Mouse (Mus musculus) heart, embryonic 14.5 days (tissue): ENCODE data around the gene Bcl3. TPM values are rescaled to one million over a fixed set of nuclear protein-coding genes. Genes with fewer than 3 reads are reported as not detected.

Experiments
- ATAC-seq: fragments of 200-750 bp; cut with Nextera tagmentation; 2 replicates; pipeline ENCODE4 v1.8.0; 2017; ENCODE audit warnings: low read depth, moderate TSS enrichment; ENCODE audit not compliant: insufficient number of reproducible peaks, insufficient read depth, low FRiP score
- H3K27ac ChIP-seq, 2 experiments: fragments of 200-500 bp in 1 of 2; fragments of 300-500 bp in 1 of 2; sonication (generic) in 1 of 2; replicated peaks in 1 of 2; 2 replicates each; pipeline ENCODE4 v1.5.1; 2012 to 2014; ENCODE audit warnings: low read depth in 2 of 2, low read length in 2 of 2, control low read depth in 1 of 2, mild to moderate bottlenecking in 1 of 2, mixed read lengths in 1 of 2; ENCODE audit not compliant: control insufficient read depth in 1 of 2, insufficient read depth in 1 of 2
- H3K27me3 ChIP-seq: fragments of 300-500 bp; sonication (generic); 2 replicates; pipeline ENCODE4 v1.6.1; 2014; ENCODE audit warnings: mild to moderate bottlenecking, low read length, control low read depth; ENCODE audit not compliant: control insufficient read depth, insufficient read depth
- H3K36me3 ChIP-seq: fragments of 300-500 bp; sonication (generic); 2 replicates; pipeline ENCODE4 v1.6.1; 2014; ENCODE audit warnings: mild to moderate bottlenecking, control low read depth, low read length, mixed read lengths; ENCODE audit not compliant: control insufficient read depth, insufficient read depth
- H3K4me1 ChIP-seq, 2 experiments: fragments of 200-500 bp in 1 of 2; fragments of 300-500 bp in 1 of 2; sonication (generic) in 1 of 2; 2 replicates each; pipeline ENCODE4 v1.6.1; 2012 to 2014; ENCODE audit warnings: low read length in 2 of 2, control low read depth in 1 of 2, mixed read lengths in 1 of 2; ENCODE audit not compliant: control insufficient read depth in 2 of 2, insufficient read depth in 2 of 2
- H3K4me2 ChIP-seq: fragments of 300-500 bp; sonication (generic); 2 replicates; pipeline ENCODE4 v1.6.1; 2014; ENCODE audit warnings: mild to moderate bottlenecking, low read length
- H3K4me3 ChIP-seq, 2 experiments: fragments of 200-500 bp in 1 of 2; fragments of 300-500 bp in 1 of 2; sonication (generic) in 1 of 2; 2 replicates each; pipeline ENCODE4 v1.5.1; 2012 to 2014; ENCODE audit warnings: low read length in 2 of 2, mild to moderate bottlenecking in 2 of 2, control low read depth in 1 of 2, low read depth in 1 of 2, moderate library complexity in 1 of 2; ENCODE audit not compliant: control insufficient read depth in 1 of 2, insufficient read depth in 1 of 2
- H3K9ac ChIP-seq: fragments of 300-500 bp; sonication (generic); 2 replicates; pipeline ENCODE4 v1.6.1; 2014; ENCODE audit warnings: mild to moderate bottlenecking, low read length
- H3K9me3 ChIP-seq: fragments of 300-500 bp; sonication (generic); 2 replicates; pipeline ENCODE4 v1.6.1; 2016; ENCODE audit warnings: low read length, control low read depth; ENCODE audit not compliant: control insufficient read depth
- WGBS: fragments of 180-500 bp; shearing (Covaris S2); extraction: QIAGEN DNeasy Blood & Tissue Kit; methylation state at CpG from one replicate; pipeline ENCODE4 v1.1.7; 2014; 5-methylcytosine and 5-hydroxymethylcytosine counted together
- polyA plus RNA-seq: library from polyadenylated mRNA; unstranded; fragments of >200 nt; fragmentation: Nextera tagmentation; extraction: Ambion mirVana; gene quantifications from 2 replicates; pipeline ENCODE4 v1.2.1, GENCODE M21; 2014

Bcl3 gene
- 1.7 and 2.0 TPM in 2 replicates for polyA plus RNA-seq

- peaks cover 22% of the 10 kb centered on the region for H3K27me3 ChIP-seq
- no peaks in the 10 kb centered on the region for H3K36me3 ChIP-seq
- peak within 1 kb of the TSS; percentile 78 for H3K9ac ChIP-seq
- H3K4me2 ChIP-seq: peak within 1 kb of the TSS; percentile 87
- peak within 1 kb of the TSS; percentile 53 to 55 for H3K4me3 ChIP-seq
- peak; percentile 7; the same call in 1 of the 2 replicates for ATAC-seq
- under 1% methylated on average over 32 of the region's 42 CpGs for WGBS
- no peaks in the 10 kb centered on the region for H3K9me3 ChIP-seq
- H3K4me1 ChIP-seq: peaks cover 13 to 28% of the 10 kb centered on the region in 2 experiments
- H3K27ac ChIP-seq: peak within 1 kb of the TSS; percentile 33 to 58
Measured at GRCm38 (mm10) chr7:19822604-19823058, at the start of gene Bcl3. Bcl3 (minus strand) TSS chr7:19822770.

GRCm38 (mm10) chr7:19871943-19872601 lies 49.5 kb upstream of the Bcl3 start:
- WGBS: 28% methylated on average over 5 of the region's 5 CpGs
- Histone ChIP-seq H3K4me1 (peaks cover 3 to 4% of the 10 kb centered on the region in 2 experiments; a peak in 1 of 4 replicates), H3K27ac (no peak overlapping the region), H3K27me3 (no peaks in the 10 kb centered on the region), H3K9ac (no peak overlapping the region), H3K4me2 (no peak overlapping the region), H3K36me3 (no peaks in the 10 kb centered on the region), H3K9me3 (no peaks in the 10 kb centered on the region), H3K4me3 (no peak overlapping the region)
- ATAC-seq: no peak

- no peaks in the 10 kb centered on the region for H3K36me3 ChIP-seq
- H3K9ac ChIP-seq: no peak overlapping the region
- 51% methylated on average over 10 of the region's 10 CpGs for WGBS
- H3K9me3 ChIP-seq: no peaks in the 10 kb centered on the region
- 0 out of 2 replicates have a peak, but pooled peaks have one; percentile 14 for ATAC-seq
- H3K27ac ChIP-seq: no peak overlapping the region
- no peak overlapping the region for H3K4me2 ChIP-seq
- H3K4me1 ChIP-seq: peaks cover 3 to 4% of the 10 kb centered on the region in 2 experiments; a peak in 1 of 4 replicates
- no peak overlapping the region for H3K4me3 ChIP-seq
- H3K27me3 ChIP-seq: no peaks in the 10 kb centered on the region
Measured at GRCm38 (mm10) chr7:19871137-19871621, 48.6 kb upstream of the Bcl3 start.

GRCm38 (mm10) chr7:19867751-19868399 lies 45.3 kb upstream of the Bcl3 start:
- Histone ChIP-seq H3K9me3 (no peaks in the 10 kb centered on the region), H3K27ac (no peak overlapping the region), H3K9ac (no peak overlapping the region), H3K4me3 (no peak overlapping the region), H3K27me3 (no peaks in the 10 kb centered on the region), H3K4me2 (no peak overlapping the region), H3K4me1 (peaks cover 8 to 9% of the 10 kb centered on the region in 2 experiments; a peak in 3 of 4 replicates), H3K36me3 (no peaks in the 10 kb centered on the region)
- ATAC-seq: no peak
- WGBS: 79% methylated on average over 16 of the region's 16 CpGs

GRCm38 (mm10) chr7:19866490-19866889 lies 43.9 kb upstream of the Bcl3 start:
- no peak for ATAC-seq
- Histone ChIP-seq H3K36me3 (no peaks in the 10 kb centered on the region), H3K27ac (no peak overlapping the region), H3K4me2 (no peak overlapping the region), H3K4me1 (peaks cover 6 to 8% of the 10 kb centered on the region in 2 experiments; a peak in 3 of 4 replicates), H3K4me3 (no peak overlapping the region), H3K9me3 (no peaks in the 10 kb centered on the region), H3K9ac (no peak overlapping the region), H3K27me3 (no peaks in the 10 kb centered on the region)
- WGBS: 72% methylated on average over 6 of the region's 6 CpGs

GRCm38 (mm10) chr7:19865246-19866036 lies 42.9 kb upstream of the Bcl3 start:
- Histone ChIP-seq H3K9ac (no peak overlapping the region), H3K4me1 (peaks cover 4 to 5% of the 10 kb centered on the region in 2 experiments; a peak in 3 of 4 replicates), H3K27ac (no peak overlapping the region), H3K9me3 (no peaks in the 10 kb centered on the region), H3K4me3 (no peak overlapping the region), H3K4me2 (no peak overlapping the region), H3K27me3 (no peaks in the 10 kb centered on the region), H3K36me3 (no peaks in the 10 kb centered on the region)
- no peak for ATAC-seq
- 66% methylated on average over 8 of the region's 8 CpGs for WGBS

GRCm38 (mm10) chr7:19864241-19864640 lies 41.7 kb upstream of the Bcl3 start:
- Histone ChIP-seq H3K36me3 (no peaks in the 10 kb centered on the region), H3K27ac (no peak overlapping the region), H3K9ac (no peak overlapping the region), H3K4me2 (no peak overlapping the region), H3K27me3 (no peaks in the 10 kb centered on the region), H3K4me1 (peaks cover 4 to 5% of the 10 kb centered on the region in 2 experiments; a peak in 3 of 4 replicates), H3K4me3 (no peak overlapping the region), H3K9me3 (no peaks in the 10 kb centered on the region)
- 44% methylated on average over 2 of the region's 2 CpGs for WGBS
- no peak for ATAC-seq
